Mouse (Mus musculus) erythroid progenitor cell, adult 5-6 weeks (primary cell): Measurements from ENCODE around the gene Alas2. TPM values are rescaled to one million over a fixed set of nuclear protein-coding genes. Genes with fewer than 3 reads are reported as not detected.
A peak's percentile ranks its signal among the peaks of the same experiment; 100 is the strongest.

Source experiments
- ATAC-seq: replicated peaks from 2 replicates; pipeline ENCODE4 v1.8.0; 2016; ENCODE audit warnings: moderate number of reproducible peaks, mild to moderate bottlenecking, moderate TSS enrichment, inconsistent platforms; ENCODE audit not compliant: poor library complexity, low FRiP score, severe bottlenecking
- total RNA-seq, 2 experiments: library from RNA; stranded (forward) in 1 of 2; stranded (reverse) in 1 of 2; fragments of 150-400 nt in 1 of 2; fragments of 186-747, 209-891 nt in 1 of 2; gene quantifications; 2 replicates each; pipeline versions ENCODE4 v1.2.3 to v1.2.4; 2015 to 2017; ENCODE audit warnings: low replicate concordance in 2 of 2

Gene Alas2
- total RNA-seq (2015; ENCODE audit: low replicate concordance) = 2,632 and 2,832 TPM in 2 replicates
- 1,921 and 2,180 TPM in 2 replicates for total RNA-seq (2017; ENCODE audit: low replicate concordance)

DNA sequence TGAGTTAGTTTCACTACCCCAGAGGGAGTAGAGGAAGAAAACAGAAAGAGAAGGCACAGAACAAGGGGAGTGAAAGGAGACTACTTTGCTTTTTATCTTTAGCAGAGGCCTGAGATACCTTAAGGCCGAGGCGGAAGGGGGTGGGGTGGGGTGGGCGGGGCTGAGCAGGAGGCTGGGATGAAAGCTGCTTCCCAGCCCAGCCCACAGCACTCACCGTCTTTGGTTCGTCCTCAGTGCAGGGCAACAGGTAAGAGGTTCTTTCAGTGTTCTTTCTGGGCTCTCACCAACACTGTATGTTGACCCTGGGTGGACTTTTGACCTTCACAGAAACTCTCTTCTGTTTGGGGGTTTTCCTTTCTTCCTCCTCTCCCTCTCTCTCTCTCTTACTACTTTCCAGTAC, at the start of gene Alas2:
Gene Alas2, plus strand, starts transcription at position 137 of the 400 bp plus-strand sequence.
- ATAC-seq = peak; percentile 61

- no peak for ATAC-seq
Observed at GRCm38 (mm10) chrX:150508696-150509095, 38.5 kb upstream of the Alas2 start.

DNA sequence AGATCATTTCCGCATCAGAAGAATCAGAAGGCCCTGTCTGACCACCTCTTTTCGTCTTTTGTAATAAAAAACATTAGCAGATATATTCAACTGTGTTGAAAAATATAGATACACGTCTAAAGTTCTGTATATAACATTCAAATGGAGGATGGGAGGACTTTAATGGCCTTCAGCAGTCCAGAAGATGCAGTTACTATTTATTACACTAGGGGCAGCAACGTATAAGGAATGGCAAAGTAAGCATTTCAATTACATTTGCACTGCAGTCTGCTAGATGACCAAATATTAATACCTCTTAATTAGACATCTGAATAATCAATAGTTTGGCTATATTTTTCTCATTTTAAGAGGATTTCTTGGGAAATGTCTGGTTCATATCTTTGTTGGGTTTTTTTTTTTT, 36.5 kb upstream of the Alas2 start:
- ATAC-seq = peak; percentile 79

DNA sequence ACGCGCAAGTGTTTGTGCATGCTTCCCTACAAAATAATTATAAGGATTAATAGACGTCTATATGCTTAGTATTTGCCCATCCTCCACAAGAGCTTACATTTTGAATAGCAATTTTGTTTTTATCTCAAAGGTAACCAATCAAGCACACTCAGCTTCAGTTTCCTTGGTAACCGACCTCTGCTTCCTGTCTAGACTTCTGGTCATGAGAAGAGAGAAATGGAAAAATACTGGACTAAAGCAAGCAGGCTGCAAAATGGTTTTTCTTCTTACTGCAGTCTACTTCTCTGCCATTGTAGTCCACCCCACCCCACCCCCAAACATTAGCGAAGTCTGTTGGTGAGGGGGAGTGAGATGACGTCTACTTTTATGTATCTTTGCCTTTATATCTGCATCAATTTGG, 35.9 kb upstream of the Alas2 start:
- ATAC-seq = no peak

DNA sequence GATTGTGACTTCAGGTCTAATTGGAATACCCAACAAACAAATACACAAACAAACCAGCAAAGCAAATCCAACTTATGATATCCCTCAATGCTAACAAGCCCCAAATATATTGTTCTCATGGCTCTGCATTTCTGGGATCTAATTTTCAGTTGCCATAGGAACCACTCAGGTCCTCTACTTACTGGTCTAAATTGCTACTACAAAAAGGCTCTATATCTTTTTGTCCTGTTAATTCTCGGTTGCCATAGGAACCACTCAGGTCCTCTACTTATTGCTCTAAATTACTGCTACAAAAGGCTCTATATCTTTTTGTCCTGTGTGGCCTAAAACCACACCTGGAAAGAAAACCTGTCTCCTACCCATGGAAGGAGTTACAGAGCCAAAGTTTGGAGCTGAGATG, 33.0 kb upstream of the Alas2 start:
- no peak for ATAC-seq

GRCm38 (mm10) chrX:150516015-150516414, 31.2 kb upstream of the Alas2 start:
- peak; percentile 96 for ATAC-seq

DNA sequence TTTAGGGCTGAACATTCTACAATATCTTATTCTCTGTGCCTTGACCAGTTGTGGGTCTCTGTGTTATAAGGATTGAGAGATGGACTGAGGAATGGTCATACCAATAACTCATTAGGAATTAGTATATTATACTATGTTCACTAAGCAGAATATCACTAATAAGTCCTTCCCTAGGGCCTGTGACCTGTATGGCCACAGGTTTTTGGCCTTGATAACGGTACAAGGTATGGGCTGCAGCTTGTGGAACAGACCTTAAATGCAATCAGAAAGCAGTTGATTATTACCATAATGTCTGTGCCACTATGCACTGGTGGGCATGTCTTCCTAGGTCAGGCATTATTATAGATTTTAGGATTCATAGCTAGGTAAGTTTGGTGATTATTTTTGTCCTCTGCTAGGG, 30.7 kb upstream of the Alas2 start:
- peak; percentile 87 for ATAC-seq

DNA sequence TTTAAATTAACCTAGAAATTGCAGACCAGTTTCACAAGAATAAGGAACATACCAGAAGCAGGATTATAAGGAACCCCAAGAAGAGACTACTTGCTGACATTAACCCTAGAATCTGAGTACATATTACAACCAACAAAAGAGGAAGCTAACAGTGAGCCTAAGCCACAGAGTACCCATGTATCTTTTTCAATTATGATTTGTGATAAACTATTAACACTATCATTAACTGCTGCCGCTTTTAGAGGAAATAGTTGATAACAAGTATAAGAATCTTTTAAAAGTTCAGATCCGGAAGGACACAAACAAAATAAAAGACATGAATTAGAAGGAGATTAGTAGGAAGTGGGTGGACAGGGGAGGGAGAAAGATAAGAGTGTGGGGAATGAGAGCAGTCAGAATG, 7.1 kb upstream of the Alas2 start:
- ATAC-seq = no peak

DNA sequence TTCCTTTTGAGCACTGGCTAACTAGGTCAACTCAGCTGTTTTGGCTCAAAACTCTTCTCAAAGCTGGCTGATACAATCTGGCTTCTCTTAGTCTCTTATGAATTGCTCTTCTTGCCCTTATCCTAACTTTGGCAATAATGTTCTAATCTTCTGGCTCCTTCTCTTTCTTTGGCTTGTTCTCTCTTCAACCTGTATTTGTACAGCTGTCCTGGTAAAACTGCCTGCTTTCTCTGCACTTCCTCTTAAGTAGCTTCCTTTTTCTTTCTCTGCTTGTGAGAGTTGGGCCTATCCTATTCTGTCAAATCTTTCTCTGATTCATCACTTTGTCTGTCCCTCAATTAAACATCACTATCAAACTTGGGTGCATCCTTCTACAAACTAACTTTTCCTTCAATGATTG, 5.5 kb upstream of the Alas2 start:
- ATAC-seq = no peak

GRCm38 (mm10) chrX:150549639-150550038, 2.5 kb downstream of the Alas2 start:
- peak; percentile 93 for ATAC-seq

DNA sequence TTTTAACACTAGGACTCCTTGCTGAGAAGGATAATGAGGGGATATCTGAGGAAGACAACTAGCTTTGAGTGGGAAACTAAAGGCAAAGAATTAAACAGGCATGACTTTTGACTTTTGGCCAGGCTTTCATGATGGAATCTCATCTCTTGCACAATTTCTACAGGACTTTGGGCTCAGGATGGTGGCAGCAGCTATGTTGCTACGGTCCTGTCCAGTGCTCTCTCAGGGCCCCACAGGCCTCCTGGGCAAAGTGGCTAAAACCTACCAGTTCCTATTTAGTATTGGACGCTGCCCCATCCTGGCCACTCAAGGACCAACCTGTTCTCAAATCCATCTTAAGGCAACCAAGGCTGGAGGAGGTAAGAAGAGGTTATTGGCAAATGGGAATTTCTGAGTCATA, 4.8 kb downstream of the Alas2 start:
- ATAC-seq = no peak

DNA sequence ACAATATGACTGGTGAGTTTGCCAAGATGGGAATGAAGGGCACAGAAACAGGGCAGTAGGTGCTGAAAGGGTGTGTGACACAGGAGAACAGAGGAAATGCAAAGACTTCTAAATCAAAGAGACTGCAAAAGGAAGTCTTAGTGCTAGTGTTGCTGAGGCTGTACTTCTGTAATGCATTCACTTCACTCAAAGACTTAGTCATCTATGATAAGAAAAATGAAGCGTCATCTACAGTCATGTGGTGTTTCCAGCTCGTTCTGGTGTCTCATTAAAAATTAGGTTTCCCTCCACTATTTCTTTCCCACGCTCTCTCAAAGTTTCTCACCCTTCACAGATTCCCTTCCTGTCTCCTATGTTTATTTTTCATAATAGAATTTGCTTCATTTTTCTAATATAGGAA, 6.9 kb downstream of the Alas2 start:
- ATAC-seq = no peak

GRCm38 (mm10) chrX:150564644-150565357, 17.6 kb downstream of the Alas2 start:
- ATAC-seq = peak; percentile 98

GRCm38 (mm10) chrX:150581921-150582320, 34.7 kb downstream of the Alas2 start:
- no peak for ATAC-seq

DNA sequence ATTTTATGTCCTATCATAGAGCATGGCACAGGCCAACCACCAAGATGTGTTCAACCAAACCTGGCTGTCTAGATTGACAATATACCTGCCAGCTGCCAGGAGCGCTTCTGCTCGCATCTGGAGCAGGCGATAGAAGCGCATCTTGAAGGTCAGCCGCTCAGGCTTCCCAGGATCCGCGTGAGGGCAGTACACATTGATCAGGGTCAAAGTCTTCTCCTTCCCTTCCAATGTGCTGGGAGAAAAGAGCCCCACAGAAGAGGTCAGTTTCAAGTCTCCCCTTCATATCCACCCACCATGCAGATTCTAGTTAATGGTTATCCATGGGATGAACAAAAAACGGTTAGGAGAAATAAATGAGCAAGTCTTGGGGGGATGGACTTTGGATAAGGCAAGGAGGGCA, 37.9 kb downstream of the Alas2 start:
- no peak for ATAC-seq

DNA sequence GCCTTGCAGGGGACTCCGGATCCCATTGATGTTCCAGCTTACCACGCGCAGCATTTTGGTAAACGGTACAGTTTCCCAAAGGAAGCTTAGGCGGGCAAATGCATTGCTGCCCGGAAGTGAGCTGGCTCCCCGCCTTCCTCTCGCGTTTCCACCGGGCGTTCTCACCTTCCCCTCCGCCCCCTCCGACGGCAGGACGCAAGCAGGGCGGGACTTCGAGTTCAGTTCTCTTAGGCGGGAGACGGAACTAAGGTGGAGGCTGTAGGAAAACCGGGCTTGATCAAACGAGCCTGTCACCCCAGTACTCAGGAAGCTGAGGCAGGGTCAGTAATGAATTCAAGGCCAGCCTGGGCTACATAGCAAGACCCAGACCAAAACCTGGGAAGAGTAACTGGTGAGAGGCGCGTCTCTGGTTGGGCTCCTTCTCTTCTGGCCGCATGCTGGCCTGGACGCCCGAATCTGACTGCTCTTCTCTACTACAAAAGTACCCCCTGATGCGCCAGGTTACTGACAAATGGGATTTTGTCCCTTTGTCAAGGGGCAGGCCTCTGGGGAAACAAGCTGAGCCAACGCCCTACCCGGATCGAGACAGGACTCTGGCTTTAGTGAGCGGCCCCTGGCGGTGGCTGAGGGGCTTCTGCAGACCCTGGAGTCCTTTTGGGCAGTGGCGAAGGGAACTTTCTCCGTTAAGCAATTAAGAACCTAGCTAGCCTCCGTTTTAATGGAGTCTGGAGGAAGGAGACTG, 41.0 kb downstream of the Alas2 start, which contains the start of gene Pfkfb1:
Gene Pfkfb1, plus strand, starts transcription at position 207 of the 742 bp plus-strand sequence.
- ATAC-seq = peak; percentile 100

DNA sequence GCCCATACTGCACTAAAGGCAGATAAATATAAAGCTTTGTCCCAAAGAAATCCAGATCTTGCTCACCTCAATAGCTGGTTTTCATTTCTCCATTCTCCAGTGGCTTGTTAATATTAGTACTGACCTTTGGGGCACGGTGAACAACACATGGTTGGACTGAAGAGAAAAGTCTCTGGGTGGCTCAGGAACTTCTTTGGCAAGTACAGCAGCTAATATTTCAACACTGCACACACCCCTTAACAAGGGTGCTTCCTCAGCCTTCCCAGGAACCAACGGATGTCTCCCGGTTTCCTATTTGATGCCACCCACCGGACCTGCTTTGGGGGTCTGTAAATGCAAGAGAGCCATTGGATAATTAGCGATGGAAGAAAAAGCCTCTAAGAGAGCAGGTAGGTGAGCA, 42.5 kb downstream of the Alas2 start, which contains the start of gene Apex2:
Gene Apex2, minus strand, starts transcription at position 173 of the 400 bp plus-strand sequence.
- no peak for ATAC-seq

- no peak for ATAC-seq
Observed at GRCm38 (mm10) chrX:150593266-150594035, 46.3 kb downstream of the Alas2 start.

GRCm38 (mm10) chrX:150594176-150594575, 47.0 kb downstream of the Alas2 start:
- ATAC-seq = no peak

GRCm38 (mm10) chrX:150595016-150595760, 48.0 kb downstream of the Alas2 start:
- ATAC-seq = peak; percentile 92
